Mouse (Mus musculus): ENCODE results near the gene Pate1. TPM values are rescaled to one million over a fixed set of nuclear protein-coding genes. Genes with fewer than 3 reads are reported as not detected.

Pate1 gene
- polyA plus RNA-seq (2014; fragmentation: Nextera tagmentation; extraction: Ambion mirVana) = not detected in 2 replicates

DNA sequence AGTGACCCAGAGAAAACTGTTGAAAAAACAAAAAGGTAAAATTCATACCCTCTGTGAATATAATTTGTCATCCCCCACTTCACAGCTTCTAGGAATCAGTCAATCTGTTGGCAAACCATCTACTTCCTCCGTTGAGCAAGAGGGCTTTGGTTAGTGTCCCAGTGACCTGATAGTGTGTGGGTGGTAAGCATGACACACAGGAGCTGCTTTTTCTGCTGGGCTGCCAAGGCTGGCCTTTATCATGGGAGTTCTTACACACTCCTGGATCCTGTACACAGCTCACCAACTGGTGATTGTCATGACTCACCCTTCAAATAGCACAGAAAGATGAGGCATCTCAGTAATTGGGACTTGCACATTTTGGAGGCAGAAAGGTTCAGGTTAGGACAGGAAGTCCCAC, at the start of gene Pate1:
Pate1 (minus strand) TSS at position 378 of the 400 bp plus-strand sequence.
- H3K4me3 ChIP-seq (ENCODE audit: low read depth, low read length) = no peak within 1 kb of the TSS
- H3K36me3 ChIP-seq (ENCODE audit: control insufficient read depth, insufficient read depth, low read length) = no peaks in the 10 kb centered on the region
- no peak within 1 kb of the TSS for H3K4me2 ChIP-seq (ENCODE audit: low read depth, severe bottlenecking)
- H3K27ac ChIP-seq (replicated peaks; ENCODE audit: low read depth, low read length) = no peak within 1 kb of the TSS
- H3K9ac ChIP-seq (ENCODE audit: low read length) = no peak within 1 kb of the TSS
- H3K9me3 ChIP-seq (ENCODE audit: control insufficient read depth, low read length) = no peaks in the 10 kb centered on the region
- no peak for ATAC-seq (ENCODE audit: insufficient number of reproducible peaks, low FRiP score, low TSS enrichment, low read depth)
- H3K27me3 ChIP-seq (ENCODE audit: control insufficient read depth, insufficient read depth, low read length) = no peaks in the 10 kb centered on the region
- 33% methylated on average over 1 of the region's 1 CpGs for WGBS
- DNase-seq (ENCODE audit: low spot score) = no peak
- no peaks in the 10 kb centered on the region for H3K4me1 ChIP-seq (ENCODE audit: control insufficient read depth, insufficient read depth, low read length)

GRCm38 (mm10) chr9:35707265-35707664, 20.1 kb upstream of the Pate1 start:
- H3K4me3 ChIP-seq (ENCODE audit: low read depth, low read length) = no peak overlapping the region
- no peaks in the 10 kb centered on the region for H3K9me3 ChIP-seq (ENCODE audit: control insufficient read depth, low read length)
- H3K4me1 ChIP-seq (ENCODE audit: control insufficient read depth, insufficient read depth, low read length) = no peaks in the 10 kb centered on the region
- ATAC-seq (ENCODE audit: insufficient number of reproducible peaks, low FRiP score, low TSS enrichment, low read depth) = no peak
- no peak overlapping the region for H3K9ac ChIP-seq (ENCODE audit: low read length)
- H3K27ac ChIP-seq (replicated peaks; ENCODE audit: low read depth, low read length) = no peak overlapping the region
- DNase-seq (ENCODE audit: low spot score) = no peak
- H3K36me3 ChIP-seq (ENCODE audit: control insufficient read depth, insufficient read depth, low read length) = no peaks in the 10 kb centered on the region
- no peaks in the 10 kb centered on the region for H3K27me3 ChIP-seq (ENCODE audit: control insufficient read depth, insufficient read depth, low read length)
- H3K4me2 ChIP-seq (ENCODE audit: low read depth, severe bottlenecking) = no peak overlapping the region

GRCm38 (mm10) chr9:35691924-35692323, 4.7 kb upstream of the Pate1 start:
- Histone ChIP-seq H3K9ac (ENCODE audit: low read length) (no peak overlapping the region), H3K27ac (replicated peaks; ENCODE audit: low read depth, low read length) (no peak overlapping the region), H3K4me3 (ENCODE audit: low read depth, low read length) (no peak overlapping the region), H3K9me3 (ENCODE audit: control insufficient read depth, low read length) (no peaks in the 10 kb centered on the region), H3K4me2 (ENCODE audit: low read depth, severe bottlenecking) (no peak overlapping the region), H3K4me1 (ENCODE audit: control insufficient read depth, insufficient read depth, low read length) (no peaks in the 10 kb centered on the region), H3K36me3 (ENCODE audit: control insufficient read depth, insufficient read depth, low read length) (no peaks in the 10 kb centered on the region), H3K27me3 (ENCODE audit: control insufficient read depth, insufficient read depth, low read length) (no peaks in the 10 kb centered on the region)
- ATAC-seq (ENCODE audit: insufficient number of reproducible peaks, low FRiP score, low TSS enrichment, low read depth) (no peak), DNase-seq (ENCODE audit: low spot score) (no peak)

- no peaks in the 10 kb centered on the region for H3K36me3 ChIP-seq (ENCODE audit: control insufficient read depth, insufficient read depth, low read length)
- H3K27ac ChIP-seq (replicated peaks; ENCODE audit: low read depth, low read length) = no peak overlapping the region
- no peaks in the 10 kb centered on the region for H3K9me3 ChIP-seq (ENCODE audit: control insufficient read depth, low read length)
- ATAC-seq (ENCODE audit: insufficient number of reproducible peaks, low FRiP score, low TSS enrichment, low read depth) (no peak), DNase-seq (ENCODE audit: low spot score) (no peak)
- no peak overlapping the region for H3K9ac ChIP-seq (ENCODE audit: low read length)
- no peaks in the 10 kb centered on the region for H3K4me1 ChIP-seq (ENCODE audit: control insufficient read depth, insufficient read depth, low read length)
- 79% methylated on average over 2 of the region's 2 CpGs for WGBS
- no peaks in the 10 kb centered on the region for H3K27me3 ChIP-seq (ENCODE audit: control insufficient read depth, insufficient read depth, low read length)
- no peak overlapping the region for H3K4me2 ChIP-seq (ENCODE audit: low read depth, severe bottlenecking)
- H3K4me3 ChIP-seq (ENCODE audit: low read depth, low read length) = no peak overlapping the region
Observed at GRCm38 (mm10) chr9:35673557-35673956, 13.6 kb downstream of the Pate1 start.

DNA sequence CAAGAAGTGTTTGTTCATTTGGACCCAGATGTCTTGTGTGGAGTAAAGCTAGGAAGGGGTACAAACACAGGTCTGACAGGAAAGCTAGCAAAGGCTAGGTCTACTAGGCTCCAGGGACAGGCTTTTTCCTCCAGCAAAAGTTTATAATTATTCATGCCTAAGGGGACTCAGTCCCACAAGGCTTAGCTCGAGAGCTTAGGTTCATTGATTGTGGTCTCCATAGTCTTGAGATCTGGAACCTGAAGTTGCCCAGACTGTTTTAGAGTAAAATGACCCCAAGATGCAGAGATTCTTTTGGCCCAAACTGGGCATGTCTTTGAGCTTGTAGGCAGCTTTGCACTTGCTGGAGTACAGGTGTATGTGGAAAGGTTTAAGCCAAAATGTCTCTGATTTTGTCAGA, 39.1 kb downstream of the Pate1 start, which contains the start of gene Pate3:
Pate3 (minus strand) TSS at position 101 of the 400 bp plus-strand sequence.
- no peak within 1 kb of the TSS for H3K4me2 ChIP-seq (ENCODE audit: low read depth, severe bottlenecking)
- H3K27ac ChIP-seq (replicated peaks; ENCODE audit: low read depth, low read length) = no peak within 1 kb of the TSS
- H3K4me3 ChIP-seq (ENCODE audit: low read depth, low read length) = no peak within 1 kb of the TSS
- DNase-seq (ENCODE audit: low spot score) (no peak), ATAC-seq (ENCODE audit: insufficient number of reproducible peaks, low FRiP score, low TSS enrichment, low read depth) (no peak)
- no peaks in the 10 kb centered on the region for H3K4me1 ChIP-seq (ENCODE audit: control insufficient read depth, insufficient read depth, low read length)
- H3K9me3 ChIP-seq (ENCODE audit: control insufficient read depth, low read length) = no peaks in the 10 kb centered on the region; the same call in 1 of the 2 replicates
- H3K36me3 ChIP-seq (ENCODE audit: control insufficient read depth, insufficient read depth, low read length) = no peaks in the 10 kb centered on the region
- H3K27me3 ChIP-seq (ENCODE audit: control insufficient read depth, insufficient read depth, low read length) = no peaks in the 10 kb centered on the region
- 76% methylated on average over 1 of the region's 1 CpGs for WGBS
- H3K9ac ChIP-seq (ENCODE audit: low read length) = no peak within 1 kb of the TSS

Other genes with a start within 250 kb of the Pate1 start
- not detected in 2 replicates for gene Gm1113, start 169.1 kb downstream of the Pate1 start, polyA plus RNA-seq (2014; fragmentation: Nextera tagmentation; extraction: Ambion mirVana)
- 4.6 and 5.2 TPM in 2 replicates for gene Ddx25, start 128.9 kb downstream of the Pate1 start, polyA plus RNA-seq (2014; fragmentation: Nextera tagmentation; extraction: Ambion mirVana)
- 23.2 and 24.5 TPM in 2 replicates for gene Pus3, start 128.8 kb downstream of the Pate1 start, polyA plus RNA-seq (2014; fragmentation: Nextera tagmentation; extraction: Ambion mirVana)
- 0.43 and 0.52 TPM in 2 replicates for gene Pate2, start 117.1 kb downstream of the Pate1 start, polyA plus RNA-seq (2014; fragmentation: Nextera tagmentation; extraction: Ambion mirVana)
- gene Hyls1, start 117.0 kb downstream of the Pate1 start, polyA plus RNA-seq (2014; fragmentation: Nextera tagmentation; extraction: Ambion mirVana) = 23.8 and 24.4 TPM in 2 replicates
- not detected in 2 replicates for gene Pate4, start 75.4 kb downstream of the Pate1 start, polyA plus RNA-seq (2014; fragmentation: Nextera tagmentation; extraction: Ambion mirVana)
- gene Pate3, start 39.2 kb downstream of the Pate1 start, polyA plus RNA-seq (2014; fragmentation: Nextera tagmentation; extraction: Ambion mirVana) = 0.14 TPM in 1 of 2 replicates, not detected in the other
- not detected in 2 replicates for gene Gm17677, start 53.7 kb upstream of the Pate1 start, polyA plus RNA-seq (2014; fragmentation: Nextera tagmentation; extraction: Ambion mirVana)
- gene Gm17727, start 90.7 kb upstream of the Pate1 start, polyA plus RNA-seq (2014; fragmentation: Nextera tagmentation; extraction: Ambion mirVana) = not detected in 2 replicates
- not detected in 2 replicates for gene Gm27235, start 102.7 kb upstream of the Pate1 start, polyA plus RNA-seq (2014; fragmentation: Nextera tagmentation; extraction: Ambion mirVana)
- not detected in 2 replicates for gene D730048I06Rik, start 102.7 kb upstream of the Pate1 start, polyA plus RNA-seq (2014; fragmentation: Nextera tagmentation; extraction: Ambion mirVana)
- not detected in 2 replicates for gene 9230110F15Rik, start 156.8 kb upstream of the Pate1 start, polyA plus RNA-seq (2014; fragmentation: Nextera tagmentation; extraction: Ambion mirVana)
- gene 9230113P08Rik, start 221.0 kb upstream of the Pate1 start, polyA plus RNA-seq (2014; fragmentation: Nextera tagmentation; extraction: Ambion mirVana) = not detected in 2 replicates